Mouse (Mus musculus) yolk sac, embryonic 10.5 days (tissue): ENCODE measurements around the gene Trim33.

Experiments
- DNase-seq: peaks from one replicate; pipeline ENCODE4 v3.0.0-alpha.2; 2017; ENCODE audit warnings: low spot score

The Trim33 gene

DNA sequence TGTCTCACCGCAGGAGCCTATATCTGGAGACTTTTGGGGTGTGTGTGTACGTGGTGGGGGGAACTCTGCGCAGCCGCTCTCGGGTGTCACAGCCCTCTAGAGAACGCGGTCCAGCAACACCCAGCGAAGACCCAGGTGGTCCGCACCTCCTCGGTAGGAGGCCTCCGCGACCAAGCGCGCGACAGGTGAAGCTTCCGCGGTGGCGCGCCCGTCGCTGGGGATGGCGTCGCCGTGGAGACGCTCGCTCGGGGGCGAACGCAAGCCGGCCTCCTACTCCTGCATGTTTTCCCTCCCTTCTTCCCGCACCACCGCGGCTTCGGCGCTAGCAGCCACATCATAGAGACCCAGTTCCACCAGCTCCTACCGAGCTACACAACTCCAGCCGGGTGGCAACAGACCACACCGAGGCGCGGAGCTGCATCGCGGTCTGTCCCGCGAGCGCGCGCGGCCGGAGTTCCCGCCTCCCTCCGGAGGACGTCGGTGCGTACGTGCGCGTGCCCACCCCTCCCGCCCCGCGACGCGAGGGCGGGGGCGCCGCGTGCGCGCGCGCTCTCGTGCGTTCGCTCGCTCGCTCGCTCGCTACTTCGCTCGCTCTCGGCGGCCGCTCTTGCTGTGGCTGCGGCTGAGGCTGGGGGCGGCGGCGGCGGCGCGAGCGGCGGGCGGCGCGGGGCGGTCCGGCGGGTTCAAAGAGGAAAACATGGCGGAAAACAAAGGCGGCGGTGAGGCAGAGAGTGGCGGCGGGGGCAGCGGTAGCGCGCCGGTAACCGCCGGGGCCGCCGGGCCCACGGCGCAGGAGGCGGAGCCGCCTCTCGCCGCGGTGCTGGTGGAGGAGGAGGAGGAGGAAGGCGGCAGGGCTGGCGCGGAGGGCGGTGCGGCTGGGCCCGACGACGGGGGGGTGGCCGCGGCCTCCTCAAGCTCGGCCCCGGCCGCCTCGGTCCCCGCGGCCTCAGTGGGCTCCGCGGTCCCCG, at the start of gene Trim33:
Trim33 (plus strand) TSS at position 112 of the 968 bp plus-strand sequence.
- peak; percentile 92 for DNase-seq

DNA sequence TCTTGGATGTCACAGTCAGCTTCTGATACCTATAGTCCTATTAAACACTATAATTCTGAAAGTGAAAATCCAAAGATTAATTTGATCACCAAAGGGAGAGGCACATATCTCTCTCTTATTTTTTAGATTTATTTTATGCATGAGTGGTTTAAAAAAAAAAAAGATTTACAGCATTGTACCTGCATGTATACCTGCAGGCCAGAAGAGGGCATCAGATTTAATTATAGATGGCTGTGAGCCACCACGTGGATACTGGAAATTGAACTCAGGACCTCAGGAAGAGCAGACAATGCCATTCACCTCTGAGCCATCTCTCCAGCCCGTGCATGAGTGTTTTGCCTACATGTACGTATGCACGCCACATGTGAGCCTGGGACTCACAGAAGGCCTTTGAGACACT, 46.7 kb upstream of the Trim33 start:
- no peak for DNase-seq

DNA sequence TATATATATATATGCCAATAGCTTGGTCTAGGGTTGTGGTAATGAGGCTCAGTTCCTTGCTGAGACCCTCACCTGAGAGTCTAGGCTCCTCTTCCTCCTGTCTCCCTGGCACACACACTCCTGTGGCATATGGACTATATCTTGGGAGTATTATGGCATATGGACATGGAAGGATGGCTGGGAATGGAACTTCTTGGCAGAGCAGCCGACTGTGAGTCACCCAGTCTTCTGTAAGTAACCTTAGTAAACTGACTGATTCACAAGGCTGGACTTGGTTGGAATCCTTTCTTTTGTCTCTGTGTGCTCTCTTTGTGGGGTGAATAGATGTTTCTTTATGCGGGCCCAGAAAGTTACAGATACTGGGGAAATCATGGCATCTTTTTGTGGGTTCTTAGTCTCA, 37.6 kb upstream of the Trim33 start:
- no peak for DNase-seq

DNA sequence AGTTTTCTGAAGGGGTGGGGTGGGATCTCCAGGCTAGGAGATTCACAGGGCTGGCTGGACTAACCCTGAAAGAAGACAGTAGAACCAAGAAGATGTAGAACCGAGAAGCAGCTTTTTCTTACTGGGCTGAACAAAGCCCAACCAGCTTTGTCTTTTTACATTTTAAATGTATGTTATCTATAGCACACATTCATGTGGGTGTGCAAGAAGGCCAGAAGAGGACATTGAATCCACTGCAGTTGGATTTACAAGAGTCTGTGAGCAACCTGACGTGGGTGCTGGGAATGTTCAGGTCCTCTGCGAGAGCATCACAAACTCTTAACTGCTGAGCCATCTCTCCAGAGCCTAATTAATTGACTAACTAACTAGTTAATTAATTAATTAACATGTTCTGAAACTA, 36.9 kb upstream of the Trim33 start:
- DNase-seq = no peak

DNA sequence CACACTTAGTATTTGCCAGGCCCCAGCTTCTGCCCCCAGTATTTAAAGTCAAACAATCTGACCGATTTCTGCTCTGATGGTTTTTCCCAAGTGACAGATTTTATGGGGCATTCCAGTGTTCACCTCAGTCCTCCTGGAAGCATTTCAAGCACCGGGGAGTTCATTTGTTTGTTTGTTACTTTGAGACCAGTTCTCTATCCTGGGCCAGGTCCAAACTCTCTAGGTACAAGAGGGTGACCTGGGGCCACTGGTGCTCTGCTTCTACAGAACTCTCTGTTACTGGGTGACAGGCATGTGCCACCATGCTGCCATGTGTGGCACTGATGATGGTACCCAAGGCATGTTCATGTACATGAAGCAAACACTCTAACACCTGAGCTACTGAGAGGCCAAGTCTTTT, 35.6 kb upstream of the Trim33 start:
- no peak for DNase-seq

DNA sequence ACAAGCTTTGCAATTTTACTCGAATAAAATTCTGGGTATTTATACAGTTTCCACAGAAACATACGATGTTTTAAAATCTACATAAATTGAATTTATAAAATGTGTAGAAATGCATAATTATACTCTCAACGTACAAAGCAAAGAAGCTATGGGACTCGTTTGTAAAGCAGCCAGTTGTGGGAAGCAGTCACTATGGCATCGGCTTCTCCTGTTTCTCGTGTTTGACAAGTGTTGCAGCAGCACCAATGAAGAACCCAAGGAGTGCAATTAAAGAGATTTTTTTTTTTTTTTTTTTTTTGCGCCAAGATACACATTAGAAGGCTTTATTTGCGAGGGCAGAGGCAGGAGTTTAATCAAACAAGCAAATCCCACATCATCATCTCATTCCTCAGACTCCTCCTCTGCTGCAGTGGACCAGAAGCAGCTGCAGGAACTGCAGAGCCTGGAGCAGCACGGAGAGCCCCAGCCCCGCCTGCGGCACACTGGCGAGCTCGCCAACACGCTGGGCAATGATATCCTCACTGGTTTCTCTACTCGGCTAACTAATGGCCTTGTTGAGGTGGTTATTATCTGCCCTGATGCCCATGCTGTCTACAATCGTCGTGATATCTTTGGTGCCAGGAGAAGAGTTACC, 32.3 kb upstream of the Trim33 start:
- DNase-seq = no peak

DNA sequence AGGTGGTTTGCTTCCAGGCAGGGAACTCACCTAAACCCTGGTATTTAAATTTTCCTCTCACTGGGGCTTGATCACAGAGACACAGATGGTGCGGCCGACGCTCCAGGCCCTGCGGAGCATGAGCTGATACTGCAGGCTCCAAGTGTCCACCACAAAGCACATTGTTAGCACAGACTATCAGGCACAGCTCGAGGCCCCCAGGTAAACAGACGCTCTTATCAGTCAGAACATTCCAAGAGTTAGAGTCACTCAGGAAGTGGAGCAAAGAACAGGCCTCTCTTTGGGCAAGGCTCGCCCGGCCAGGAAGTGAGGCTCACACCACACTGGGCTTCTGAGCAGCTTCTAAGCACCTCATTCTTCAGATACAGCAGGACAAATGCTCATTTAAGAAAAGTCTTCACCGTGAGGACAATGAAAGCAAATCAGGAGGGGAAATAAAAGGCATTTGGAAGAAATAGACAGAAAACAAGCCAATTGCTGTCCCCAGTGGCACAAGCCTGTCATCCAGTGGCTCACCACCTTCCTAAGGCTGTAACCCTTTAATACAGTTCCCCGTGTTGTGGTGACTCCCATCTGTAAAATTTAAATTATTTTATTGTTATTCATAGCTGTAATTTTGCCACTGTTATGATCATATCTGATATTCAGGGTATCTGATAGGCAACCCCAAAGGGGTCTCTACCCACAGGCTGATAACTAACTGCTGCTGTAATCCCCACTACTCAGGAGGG, 22.8 kb upstream of the Trim33 start:
- peak; percentile 79 for DNase-seq

DNA sequence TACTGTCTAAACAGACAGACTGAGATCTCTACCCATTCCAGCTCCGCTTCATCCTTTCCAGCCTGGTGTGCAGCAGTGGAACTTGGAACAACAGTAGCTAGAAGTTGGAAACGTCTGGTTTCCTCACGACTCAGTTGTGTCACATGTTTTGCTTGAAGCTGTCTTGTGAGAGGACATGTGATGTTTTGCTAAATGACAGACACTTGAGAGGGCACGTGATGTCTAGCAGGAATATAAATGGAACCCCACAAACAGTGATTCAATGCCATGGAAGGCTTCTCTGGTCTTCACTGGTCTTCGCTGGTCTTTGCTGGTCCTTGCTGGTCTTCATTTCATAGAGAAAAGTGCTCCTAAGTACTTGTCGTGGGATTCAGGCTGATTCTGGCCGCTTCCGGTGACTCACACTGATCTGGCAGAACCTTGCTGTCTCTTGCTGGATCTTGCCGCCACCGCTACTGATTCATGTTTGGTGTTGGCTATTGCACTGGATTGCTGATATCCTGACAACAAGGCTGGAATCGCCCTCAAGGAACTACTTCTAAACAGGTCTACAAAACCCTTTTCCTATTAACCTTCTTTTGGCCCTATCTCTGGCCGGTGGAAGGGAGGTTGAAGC, 16.2 kb upstream of the Trim33 start:
- no peak for DNase-seq

DNA sequence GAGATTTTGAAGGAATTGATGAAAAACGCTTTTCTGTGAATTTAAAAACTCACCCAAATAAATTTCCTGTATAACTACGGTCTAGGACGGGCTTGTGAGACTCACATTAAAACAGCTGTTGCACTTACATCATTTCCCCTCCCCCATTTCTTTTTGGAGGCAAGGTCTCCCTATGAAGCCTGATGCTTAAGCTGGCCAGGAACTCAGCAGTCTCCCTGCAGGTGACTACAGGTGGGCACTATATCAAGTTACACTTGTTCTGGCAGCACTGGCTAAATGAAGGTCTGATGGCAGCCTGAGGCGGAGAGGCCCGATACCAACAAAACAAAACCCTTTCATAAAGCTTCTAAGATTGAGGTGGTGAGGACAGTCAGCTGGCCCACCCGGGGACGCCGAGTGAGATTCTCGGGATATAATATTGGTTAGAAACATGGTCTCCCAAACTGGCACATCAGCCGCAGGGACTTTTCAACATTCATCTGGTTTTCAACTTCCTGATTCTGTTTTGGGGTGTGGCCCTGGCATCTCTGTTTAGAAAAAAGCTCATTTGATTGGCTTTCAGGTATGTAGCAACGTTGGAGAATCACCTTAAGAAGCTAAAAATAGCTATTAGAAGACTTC, 422 bp upstream of the Trim33 start:
- no peak for DNase-seq

DNA sequence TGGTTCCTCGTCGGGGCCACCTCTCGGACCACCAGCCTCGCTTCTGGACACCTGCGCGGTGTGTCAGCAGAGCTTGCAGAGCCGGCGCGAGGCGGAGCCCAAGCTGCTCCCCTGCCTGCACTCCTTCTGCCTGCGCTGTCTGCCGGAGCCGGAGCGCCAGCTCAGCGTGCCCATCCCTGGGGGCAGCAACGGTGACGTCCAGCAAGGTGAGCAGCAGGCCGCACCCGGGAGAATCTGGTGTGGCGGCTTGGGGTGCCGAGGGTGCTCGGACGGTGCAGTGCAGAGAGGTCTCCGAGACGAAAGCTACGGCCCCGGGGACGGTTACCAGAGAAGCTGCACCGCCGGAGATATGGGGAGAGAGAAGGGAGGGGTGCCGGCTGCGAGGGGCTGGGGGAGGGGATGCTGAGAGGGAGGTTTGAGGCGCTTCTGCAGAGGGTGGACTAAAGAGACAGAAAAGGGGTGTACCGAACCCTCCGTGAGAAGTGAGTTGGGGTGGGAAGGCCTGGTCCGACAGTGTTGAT, 1.2 kb downstream of the Trim33 start:
- DNase-seq = peak; percentile 61

DNA sequence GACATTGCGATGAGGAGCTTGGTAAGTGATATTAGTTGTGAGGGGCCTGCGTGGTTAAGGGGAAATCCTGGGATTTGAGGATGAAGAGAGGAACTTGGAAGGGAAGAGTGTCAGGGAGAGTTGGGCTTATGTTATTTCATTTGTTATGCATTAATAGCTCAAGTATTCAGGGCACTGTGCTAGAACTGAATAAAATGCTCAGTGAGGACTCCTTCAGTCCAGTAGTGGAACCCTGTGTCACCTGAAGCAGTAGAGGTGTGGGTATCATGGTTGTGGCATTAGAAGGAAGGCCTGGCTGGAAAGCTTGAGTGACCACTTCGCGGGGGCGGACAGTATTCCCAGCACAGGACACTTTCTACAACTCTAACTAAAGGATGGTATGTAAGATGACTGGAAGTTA, 1.8 kb downstream of the Trim33 start:
- no peak for DNase-seq

DNA sequence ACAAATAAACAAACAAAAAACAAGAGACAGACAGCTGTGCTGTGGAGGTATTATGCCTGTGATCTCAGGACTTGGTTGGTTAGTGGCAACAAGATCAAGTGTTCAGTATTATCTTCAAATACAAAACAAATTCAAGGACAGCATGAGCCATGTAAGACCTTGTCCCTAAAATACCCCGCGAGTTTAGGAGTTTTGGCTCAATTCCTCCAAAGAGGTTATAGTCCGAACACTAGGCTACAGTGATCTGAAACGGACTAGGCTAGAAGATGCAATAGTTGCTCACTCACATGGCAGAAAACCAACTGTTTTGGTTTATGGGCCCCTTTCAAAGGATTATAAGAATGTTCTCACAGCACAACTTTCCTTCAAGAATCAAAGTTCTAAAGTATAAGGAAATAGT, 9.7 kb downstream of the Trim33 start:
- no peak for DNase-seq

DNA sequence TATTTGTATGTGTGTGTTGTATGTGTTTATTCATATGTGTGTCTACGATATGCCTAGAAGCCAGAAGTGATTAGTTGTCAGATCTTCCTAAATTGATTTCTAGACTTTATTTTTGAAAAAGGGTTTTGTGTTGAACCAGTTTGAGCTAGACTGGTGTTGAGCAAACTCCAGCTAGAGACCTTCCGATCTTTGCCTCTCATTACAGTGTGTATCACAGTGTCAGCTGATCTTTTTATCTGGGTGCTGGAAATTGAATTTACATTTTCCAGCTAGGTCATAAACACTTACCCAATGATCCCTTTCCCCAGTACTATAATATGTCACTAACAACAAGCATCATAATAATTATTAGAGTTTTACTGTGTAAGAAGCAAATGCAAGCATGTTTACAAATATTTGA, 12.0 kb downstream of the Trim33 start:
- DNase-seq = no peak

DNA sequence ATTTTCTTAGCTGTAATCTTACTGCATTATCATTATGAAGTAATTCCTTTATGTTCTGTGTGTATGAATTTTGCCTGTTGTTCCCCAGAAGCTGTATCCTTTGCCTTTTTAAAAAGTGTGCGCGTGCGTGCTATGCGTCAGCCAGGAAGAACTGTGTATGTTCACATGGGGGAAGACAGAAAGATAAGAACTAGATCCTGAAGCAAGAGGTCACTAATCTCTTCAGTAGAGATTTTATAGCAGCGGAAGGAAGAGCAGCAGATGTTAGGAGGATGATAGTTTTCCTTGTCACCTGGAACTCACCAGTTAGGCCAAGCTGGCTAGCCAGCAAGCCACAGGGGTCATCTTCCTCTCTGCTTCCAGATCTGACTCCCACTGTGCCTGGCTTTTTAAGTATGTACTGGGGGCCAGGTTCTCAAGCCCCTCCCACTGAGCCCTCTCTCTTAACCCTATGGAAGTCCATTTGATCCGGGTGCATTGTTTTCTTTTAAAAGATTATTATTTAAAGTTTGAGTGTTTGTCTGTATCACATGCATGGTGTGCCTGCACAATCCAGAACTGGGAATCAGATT, 26.4 kb downstream of the Trim33 start:
- no peak for DNase-seq

DNA sequence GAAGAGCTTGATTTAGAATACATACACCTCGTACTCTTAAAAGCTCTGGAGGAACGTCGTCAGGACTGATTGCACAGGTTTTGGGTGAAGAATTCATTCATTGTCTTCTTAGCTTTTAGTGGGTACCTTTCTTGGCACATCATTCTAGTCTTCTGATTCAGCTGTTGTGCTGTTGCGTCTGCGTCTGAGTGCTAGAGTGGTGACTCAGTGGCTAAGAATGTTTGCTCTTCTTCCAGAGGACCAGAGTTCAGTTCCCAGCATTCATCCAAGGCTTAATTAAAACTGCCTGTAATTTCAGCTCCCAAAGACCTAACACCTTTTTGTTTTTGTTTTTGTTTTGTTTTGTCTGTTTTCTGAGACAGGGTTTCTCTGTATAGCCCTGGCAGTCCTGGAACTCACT, 30.2 kb downstream of the Trim33 start:
- DNase-seq = no peak

DNA sequence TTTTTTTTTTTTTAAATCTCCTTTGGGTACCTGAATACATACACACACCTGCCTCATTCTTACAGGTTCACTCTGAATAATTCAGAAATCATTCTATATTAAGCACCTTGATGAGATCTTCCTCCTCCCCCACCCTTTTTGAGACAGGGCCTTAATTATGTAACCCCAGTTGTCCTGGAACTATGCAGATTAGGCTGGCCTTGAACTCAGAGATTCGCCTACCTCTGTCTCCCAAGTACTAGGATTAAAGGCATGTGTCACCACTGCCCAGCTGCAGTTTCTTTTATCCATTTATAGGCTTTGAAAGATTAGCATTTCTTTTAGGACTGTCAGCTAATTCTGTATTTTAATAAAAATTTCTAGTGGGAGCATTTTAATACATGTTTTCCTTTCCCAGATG, 30.7 kb downstream of the Trim33 start:
- DNase-seq = no peak

DNA sequence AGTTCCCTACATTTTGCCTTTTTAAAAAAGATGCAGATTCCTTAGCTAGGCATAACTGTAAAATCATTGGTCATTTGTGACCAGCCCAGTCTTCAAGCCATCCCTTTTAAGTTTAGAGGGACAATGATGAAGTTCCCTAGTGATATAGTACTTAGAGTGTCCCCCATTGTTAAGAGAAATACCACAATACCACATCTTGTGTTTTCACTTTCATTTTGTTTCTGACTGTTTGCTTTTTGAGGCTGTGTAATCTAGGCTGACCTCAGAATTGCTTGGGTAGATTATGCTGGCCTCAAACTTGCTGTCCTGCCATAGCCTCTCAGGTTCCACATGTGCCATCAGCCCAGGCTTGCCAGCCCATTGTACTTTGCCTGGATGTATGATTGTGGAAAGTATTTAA, 35.2 kb downstream of the Trim33 start:
- no peak for DNase-seq

DNA sequence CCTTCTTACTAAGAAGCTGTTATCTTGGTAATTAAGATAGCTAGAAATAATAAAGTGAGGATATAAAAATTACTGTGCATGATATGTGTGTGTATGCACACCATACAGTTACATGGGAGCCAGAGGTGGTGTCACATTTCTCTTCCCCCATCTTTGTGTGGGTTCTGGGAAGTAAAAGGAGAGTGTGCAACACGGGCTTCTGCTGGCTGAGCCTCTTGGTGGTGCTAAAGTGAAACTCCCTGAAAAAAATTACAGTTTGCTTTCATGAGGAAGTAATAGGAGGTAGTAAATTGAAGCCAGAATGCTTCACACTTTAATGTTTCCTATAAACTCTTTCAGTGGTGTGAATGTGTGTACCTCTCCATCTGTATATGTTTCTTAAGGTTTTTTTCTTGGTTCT, 56.3 kb downstream of the Trim33 start:
- DNase-seq = no peak

DNA sequence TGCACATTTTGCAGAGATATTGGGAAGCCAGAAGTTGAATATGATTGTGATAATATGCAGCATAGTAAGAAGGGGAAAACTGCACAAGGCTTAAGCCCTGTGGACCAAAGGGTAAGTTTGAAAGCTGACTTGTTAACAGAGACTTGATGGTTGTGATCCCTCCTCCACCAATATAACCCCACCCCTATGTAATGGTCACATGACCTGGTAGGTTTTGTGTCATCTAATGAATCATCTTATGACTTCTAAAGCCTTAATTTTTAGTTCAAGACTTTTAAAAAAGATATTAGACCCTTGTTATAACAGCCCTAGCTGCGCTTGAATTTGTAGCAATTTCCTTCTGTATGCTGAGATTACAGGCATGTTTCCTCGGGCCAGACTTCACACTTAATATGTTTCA, 67.6 kb downstream of the Trim33 start:
- DNase-seq = no peak

DNA sequence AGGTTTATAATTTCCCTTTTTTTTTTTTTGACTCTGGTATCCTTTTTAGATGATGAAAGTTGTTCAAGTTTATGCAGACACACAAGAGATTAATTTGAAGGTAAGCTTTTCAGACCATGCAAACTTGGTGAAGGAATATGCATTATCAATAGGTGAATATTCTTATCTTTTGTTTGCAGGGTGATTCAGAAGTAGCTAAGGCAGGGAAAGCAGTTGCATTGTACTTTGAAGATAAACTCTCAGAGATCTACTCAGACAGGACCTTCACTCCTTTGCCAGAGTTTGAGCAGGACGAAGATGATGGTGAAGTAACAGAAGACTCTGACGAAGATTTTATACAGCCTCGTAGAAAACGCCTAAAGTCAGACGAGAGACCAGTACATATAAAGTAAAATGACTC, 74.4 kb downstream of the Trim33 start:
- DNase-seq = no peak

DNA sequence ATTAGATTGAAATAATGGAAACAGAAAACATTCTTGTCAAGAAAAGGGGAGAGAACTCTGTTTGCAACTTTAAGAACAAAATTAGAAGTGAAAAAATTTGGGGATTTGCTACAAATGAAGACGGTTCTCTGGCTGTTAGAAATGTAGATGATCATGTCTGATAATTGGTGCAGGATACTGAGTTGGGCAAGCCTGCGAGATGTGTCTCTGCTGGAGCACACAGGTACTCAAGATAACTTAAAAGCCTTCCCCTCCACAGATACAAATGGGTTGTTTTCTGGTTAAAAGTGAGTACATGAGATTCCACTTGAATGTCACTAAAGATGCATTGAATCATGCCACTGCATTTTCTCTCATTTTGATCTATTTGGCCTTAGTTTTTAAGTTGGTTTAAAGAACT, 74.9 kb downstream of the Trim33 start:
- DNase-seq = no peak
